Mouse (Mus musculus) cerebellum, adult 2 months (tissue): ENCODE results near the gene Pogk. TPM values are rescaled to one million over a fixed set of nuclear protein-coding genes. Genes with fewer than 3 reads are reported as not detected.
A peak's percentile ranks its signal among the peaks of the same experiment; 100 is the strongest.

ENCODE experiments used
- DNase-seq, 2 experiments: peaks; one replicate each; pipeline ENCODE4 v3.0.0; 2021
- H3K27ac ChIP-seq: fragments of 200-500 bp; 2 replicates; pipeline ENCODE4 v1.5.1; 2012; ENCODE audit warnings: low read length, control low read depth, inconsistent platforms; ENCODE audit not compliant: insufficient read depth
- H3K27me3 ChIP-seq: fragments of 200-500 bp; 2 replicates; pipeline ENCODE4 v1.6.1; 2012; ENCODE audit warnings: inconsistent platforms, mild to moderate bottlenecking, low read length, moderate library complexity; ENCODE audit not compliant: control insufficient read depth, insufficient read depth
- H3K4me1 ChIP-seq: fragments of 200-500 bp; 2 replicates; pipeline ENCODE4 v1.6.1; 2011; ENCODE audit warnings: low read length; ENCODE audit not compliant: control insufficient read depth, insufficient read depth
- H3K4me3 ChIP-seq: fragments of 200-500 bp; replicated peaks from 2 replicates; pipeline ENCODE3; 2011; ENCODE audit warnings: mild to moderate bottlenecking, low read depth, low read length, control low read depth; ENCODE audit not compliant: insufficient read depth
- CTCF ChIP-seq: fragments of 200-500 bp; IDR thresholded peaks from 2 replicates; pipeline ENCODE4 v1.5.1; 2011; ENCODE audit warnings: low read depth, mild to moderate bottlenecking, control low read depth, low read length, moderate library complexity, borderline replicate concordance; ENCODE audit not compliant: insufficient read depth
- POLR2A ChIP-seq: fragments of 200-500 bp; IDR thresholded peaks from 2 replicates; pipeline ENCODE4 v1.6.1; 2011; ENCODE audit warnings: low read length, control low read depth, borderline replicate concordance; ENCODE audit not compliant: insufficient read depth
- WGBS: fragments of 180-500 bp; shearing (Covaris S2); methylation state at CpG from one replicate; pipeline ENCODE4 v1.1.7; 2018; 5-methylcytosine and 5-hydroxymethylcytosine counted together
- polyA plus RNA-seq: library from polyadenylated mRNA; depleted of rRNA; stranded (reverse); fragments of >200 nt; gene quantifications from 2 replicates; pipeline ENCODE4 v1.2.3, GENCODE M21; 2012

Pogk gene
- polyA plus RNA-seq, 1 experiment: 42.0 TPM

GRCm38 (mm10) chr1:166409177-166409700 is 424 bp downstream of the Pogk start:
- H3K4me3 ChIP-seq: peak overlapping the region; percentile 73
- TF ChIP-seq CTCF: no peak
- no peak for TF ChIP-seq POLR2A
- under 1% methylated on average over 43 of the region's 45 CpGs for WGBS
- no peaks in the 10 kb centered on the region for H3K4me1 ChIP-seq
- DNase-seq: no peak
- H3K27ac ChIP-seq: no peak overlapping the region; the same call in 1 of the 2 replicates
- no peaks in the 10 kb centered on the region for H3K27me3 ChIP-seq

- peaks cover 10% of the 10 kb centered on the region; the same call in 1 of the 2 replicates for H3K4me1 ChIP-seq
- DNase-seq: no peak
- 89% methylated on average over 3 of the region's 3 CpGs for whole genome bisulfite sequencing
- no peaks in the 10 kb centered on the region for H3K27me3 ChIP-seq
- TF ChIP-seq POLR2A: no peak
- no peak for TF ChIP-seq CTCF
- H3K27ac ChIP-seq: no peak overlapping the region
- H3K4me3 ChIP-seq: no peak overlapping the region
Measured at GRCm38 (mm10) chr1:166403846-166404245, 5.8 kb downstream of the Pogk start.

GRCm38 (mm10) chr1:166402003-166402402 is 7.7 kb downstream of the Pogk start:
- WGBS: 37% methylated on average over 4 of the region's 4 CpGs
- peak overlapping the region; percentile 80; the same call in 1 of the 2 replicates for H3K27ac ChIP-seq
- TF ChIP-seq CTCF (no peak), POLR2A (no peak)
- H3K4me3 ChIP-seq: no peak overlapping the region
- H3K4me1 ChIP-seq: peaks cover 10% of the 10 kb centered on the region; the same call in 1 of the 2 replicates
- H3K27me3 ChIP-seq: no peaks in the 10 kb centered on the region
- peak in 1 of 2 experiments; percentile 50 for DNase-seq

DNA sequence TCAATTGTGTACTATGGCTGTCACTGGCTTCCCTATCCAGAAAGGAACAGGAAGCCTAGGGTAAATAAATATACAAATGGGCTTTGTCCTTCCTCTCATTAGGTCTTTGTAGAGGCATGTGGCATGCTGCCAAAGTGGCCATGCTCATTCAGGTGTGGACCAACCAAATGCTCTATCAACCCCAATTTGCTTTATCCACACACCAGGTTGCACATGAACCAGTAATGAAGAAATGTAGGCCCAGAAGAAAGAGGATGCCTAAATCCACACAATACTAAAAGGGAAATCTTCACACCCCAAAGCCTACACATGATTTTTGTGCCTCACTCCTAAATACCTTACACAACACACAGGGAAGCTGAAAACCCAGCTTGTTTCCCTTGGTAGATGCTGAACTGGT is 8.2 kb downstream of the Pogk start:
- no peak overlapping the region for H3K4me3 ChIP-seq
- no peaks in the 10 kb centered on the region for H3K27me3 ChIP-seq
- peak overlapping the region; percentile 80 for H3K27ac ChIP-seq
- peaks cover 10% of the 10 kb centered on the region; the same call in 1 of the 2 replicates for H3K4me1 ChIP-seq
- TF ChIP-seq POLR2A: no peak
- no peak for TF ChIP-seq CTCF
- DNase-seq: peak; percentile 67 to 79

- H3K4me3 ChIP-seq: no peak overlapping the region
- DNase-seq: no peak
- TF ChIP-seq POLR2A: no peak
- 94% methylated on average over 6 of the region's 6 CpGs for WGBS
- no peaks in the 10 kb centered on the region for H3K27me3 ChIP-seq
- no peak overlapping the region for H3K27ac ChIP-seq
- H3K4me1 ChIP-seq: peaks cover 1% of the 10 kb centered on the region; the same call in 1 of the 2 replicates
Measured at GRCm38 (mm10) chr1:166396381-166396780, 13.3 kb downstream of the Pogk start.

GRCm38 (mm10) chr1:166395661-166396060 is 14.0 kb downstream of the Pogk start:
- no peak for TF ChIP-seq CTCF
- Histone ChIP-seq H3K4me1 (no peaks in the 10 kb centered on the region), H3K4me3 (no peak overlapping the region), H3K27ac (no peak overlapping the region), H3K27me3 (no peaks in the 10 kb centered on the region)
- WGBS: 85% methylated on average over 5 of the region's 5 CpGs
- DNase-seq: no peak

- DNase-seq: no peak
- H3K27me3 ChIP-seq: no peaks in the 10 kb centered on the region
- 73% methylated on average over 4 of the region's 4 CpGs for WGBS
- no peak overlapping the region for H3K27ac ChIP-seq
- no peak overlapping the region for H3K4me3 ChIP-seq
- H3K4me1 ChIP-seq: no peaks in the 10 kb centered on the region
- TF ChIP-seq POLR2A: no peak
- TF ChIP-seq CTCF: no peak
Measured at GRCm38 (mm10) chr1:166394770-166395169, 14.9 kb downstream of the Pogk start.

- no peak overlapping the region for H3K4me3 ChIP-seq
- TF ChIP-seq POLR2A (no peak), CTCF (no peak)
- DNase-seq: no peak
- WGBS: 88% methylated on average over 6 of the region's 6 CpGs
- no peaks in the 10 kb centered on the region for H3K4me1 ChIP-seq
- no peak overlapping the region for H3K27ac ChIP-seq
- no peaks in the 10 kb centered on the region for H3K27me3 ChIP-seq
Measured at GRCm38 (mm10) chr1:166391671-166392070, 18.0 kb downstream of the Pogk start.
